Mouse (Mus musculus) spleen, postnatal 0 days (tissue): Measurements from ENCODE around the gene Pip5k1a. TPM values are rescaled to one million over a fixed set of nuclear protein-coding genes. Genes with fewer than 3 reads are reported as not detected.

Experiments
- polyA plus RNA-seq: library from polyadenylated mRNA; unstranded; fragments of >200 nt; fragmentation: Nextera tagmentation; extraction: Ambion mirVana; gene quantifications from 2 replicates; pipeline ENCODE4 v1.2.1, GENCODE M21; 2015

Pip5k1a gene
- 13.8 and 15.1 TPM in 2 replicates for polyA plus RNA-seq

GRCm38 (mm10) chr3:95106338-95107117 is at the start of gene Pip5k1a:
Gene Pip5k1a, minus strand, starts transcription at chr3:95106930.

GRCm38 (mm10) chr3:95141952-95142616 is 35.4 kb upstream of the Pip5k1a start, which contains the start of gene Tnfaip8l2:
Gene Tnfaip8l2, minus strand, starts transcription at chr3:95142360.

GRCm38 (mm10) chr3:95133680-95134101 is 27.0 kb upstream of the Pip5k1a start, which contains the start of the genes Scnm1 and Lysmd1:
Gene Scnm1, minus strand, starts transcription at chr3:95134011.
Gene Lysmd1, plus strand, starts transcription at chr3:95134088.

GRCm38 (mm10) chr3:95124246-95124645 is 17.5 kb upstream of the Pip5k1a start, which contains the start of gene Tmod4:
Gene Tmod4, plus strand, starts transcription at chr3:95124476.

GRCm38 (mm10) chr3:95110911-95111726 is 4.4 kb upstream of the Pip5k1a start, which contains the start of gene Vps72:
Gene Vps72, plus strand, starts transcription at chr3:95111022.

GRCm38 (mm10) chr3:95042166-95042837 is 64.4 kb downstream of the Pip5k1a start, which contains the start of gene Psmd4:
Gene Psmd4, minus strand, starts transcription at chr3:95042614.

GRCm38 (mm10) chr3:95015337-95015872 is 91.3 kb downstream of the Pip5k1a start, which contains the start of gene Zfp687:
Gene Zfp687, minus strand, starts transcription at chr3:95015448.

Other genes with a start within 250 kb of the Pip5k1a start
- 256 TPM in 2 replicates for gene Psmb4, start 220.0 kb downstream of the Pip5k1a start, polyA plus RNA-seq
- gene Selenbp1, start 173.9 kb downstream of the Pip5k1a start, polyA plus RNA-seq, result 88.8 and 90.4 TPM in 2 replicates
- gene Rfx5, start 152.9 kb downstream of the Pip5k1a start, polyA plus RNA-seq, result 2.4 and 3.7 TPM in 2 replicates
- gene Pi4kb, start 132.2 kb downstream of the Pip5k1a start, polyA plus RNA-seq, result 9.8 and 9.9 TPM in 2 replicates
- gene Zfp687, start 91.5 kb downstream of the Pip5k1a start, polyA plus RNA-seq, result 9.0 and 9.9 TPM in 2 replicates
- 183 and 187 TPM in 2 replicates for gene Psmd4, start 64.3 kb downstream of the Pip5k1a start, polyA plus RNA-seq
- 49.8 and 56.7 TPM in 2 replicates for gene Vps72, start 4.1 kb upstream of the Pip5k1a start, polyA plus RNA-seq
- gene Tmod4, start 17.5 kb upstream of the Pip5k1a start, polyA plus RNA-seq, result 1.3 and 2.1 TPM in 2 replicates
- 42.9 and 44.7 TPM in 2 replicates for gene Scnm1, start 27.1 kb upstream of the Pip5k1a start, polyA plus RNA-seq
- 7.0 and 9.5 TPM in 2 replicates for gene Lysmd1, start 27.2 kb upstream of the Pip5k1a start, polyA plus RNA-seq
- gene Tnfaip8l2, start 35.4 kb upstream of the Pip5k1a start, polyA plus RNA-seq, result 22.2 and 26.2 TPM in 2 replicates
- 0.72 and 0.96 TPM in 2 replicates for gene Sema6c, start 53.5 kb upstream of the Pip5k1a start, polyA plus RNA-seq
- 10.6 and 10.9 TPM in 2 replicates for gene Gabpb2, start 111.0 kb upstream of the Pip5k1a start, polyA plus RNA-seq
- gene Cdc42se1, start 121.8 kb upstream of the Pip5k1a start, polyA plus RNA-seq, result 62.9 and 76.5 TPM in 2 replicates
- gene Mllt11, start 125.2 kb upstream of the Pip5k1a start, polyA plus RNA-seq, result 3.5 and 4.2 TPM in 2 replicates
- gene Gm128, start 134.7 kb upstream of the Pip5k1a start, polyA plus RNA-seq, result 0.31 and 0.46 TPM in 2 replicates
- not detected in 2 replicates for gene Bnipl, start 144.3 kb upstream of the Pip5k1a start, polyA plus RNA-seq
- 28.2 and 36.1 TPM in 2 replicates for gene Mindy1, start 174.4 kb upstream of the Pip5k1a start, polyA plus RNA-seq
- 7.8 and 8.4 TPM in 2 replicates for gene Prune1, start 175.1 kb upstream of the Pip5k1a start, polyA plus RNA-seq
- gene Anxa9, start 200.2 kb upstream of the Pip5k1a start, polyA plus RNA-seq, result 3.6 and 4.8 TPM in 2 replicates
- gene Cers2, start 207.9 kb upstream of the Pip5k1a start, polyA plus RNA-seq, result 99.7 and 109 TPM in 2 replicates